Mouse (Mus musculus): ENCODE results near the gene Vgf. TPM values are rescaled to one million over a fixed set of nuclear protein-coding genes. Genes with fewer than 3 reads are reported as not detected.

Gene Vgf
- total RNA-seq, 2 experiments from 2014 or later = not detected

DNA sequence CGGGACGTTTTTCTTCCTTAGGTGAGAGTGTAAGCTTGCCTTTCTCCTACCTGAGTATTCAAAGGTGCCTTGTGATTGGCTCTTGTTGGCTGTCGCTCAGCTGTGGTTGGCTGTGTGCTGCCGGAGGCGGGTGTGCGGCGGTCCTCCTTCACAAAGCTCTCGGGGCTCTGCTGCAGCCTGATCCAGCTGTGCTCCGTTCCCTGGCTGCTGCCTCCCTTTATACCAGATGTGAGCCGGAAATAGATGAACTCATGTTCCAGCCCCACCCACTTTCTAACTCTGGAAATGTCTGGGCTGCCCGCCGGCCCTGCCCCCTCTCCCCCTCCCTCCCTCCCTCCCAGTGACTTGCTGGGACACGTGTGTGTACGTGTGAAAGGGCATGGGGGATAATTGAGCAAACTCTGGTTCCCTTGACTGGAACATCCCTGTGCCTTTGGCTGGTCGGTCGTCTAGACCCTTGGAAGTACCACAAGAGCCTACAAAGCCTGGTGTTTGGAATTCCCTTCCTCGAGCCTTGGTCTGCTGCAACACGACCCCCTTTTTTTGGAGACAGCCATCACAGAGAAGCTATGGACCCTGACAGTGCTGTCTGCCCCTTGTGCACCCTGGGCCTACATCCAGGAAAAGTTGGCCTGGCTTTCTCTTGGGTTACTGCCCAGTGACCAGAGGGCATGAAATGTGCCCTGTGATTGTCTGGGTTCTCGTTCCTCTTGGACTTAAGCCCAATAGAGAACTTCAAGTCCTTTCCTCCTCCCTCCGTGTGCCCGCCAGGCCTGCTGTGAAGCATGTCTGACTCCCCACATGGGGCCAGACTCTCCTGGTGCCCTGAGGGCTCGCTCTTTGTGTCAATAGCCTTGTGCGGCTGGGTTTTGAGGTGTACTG is 46.1 kb downstream of the Vgf start, which contains the start of gene Serpine1:
Gene Serpine1 (minus strand): TSS at position 190 of the 882 bp plus-strand sequence.
- peak; percentile 92 for DNase-seq

DNA sequence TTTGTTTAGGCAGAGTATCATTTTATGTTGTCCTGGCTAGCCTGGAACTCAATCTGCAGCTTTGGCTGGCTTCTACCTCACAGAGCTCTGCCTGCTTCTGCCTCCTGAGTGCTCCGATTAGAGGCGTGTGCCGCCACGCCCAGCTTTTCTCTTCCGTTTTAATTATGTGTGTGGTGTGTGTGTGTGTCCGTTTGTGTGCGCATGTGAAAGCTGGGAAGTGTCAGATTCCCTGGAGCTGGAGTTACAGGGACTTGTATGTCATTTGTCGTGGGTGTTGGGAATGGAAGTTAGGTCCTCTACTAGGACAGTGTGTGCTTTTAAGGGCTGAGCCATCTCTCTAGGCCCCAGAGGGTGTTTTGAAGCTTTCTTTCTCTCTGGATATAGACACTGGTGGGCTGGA is 46.9 kb downstream of the Vgf start:
- DNase-seq = no peak

DNA sequence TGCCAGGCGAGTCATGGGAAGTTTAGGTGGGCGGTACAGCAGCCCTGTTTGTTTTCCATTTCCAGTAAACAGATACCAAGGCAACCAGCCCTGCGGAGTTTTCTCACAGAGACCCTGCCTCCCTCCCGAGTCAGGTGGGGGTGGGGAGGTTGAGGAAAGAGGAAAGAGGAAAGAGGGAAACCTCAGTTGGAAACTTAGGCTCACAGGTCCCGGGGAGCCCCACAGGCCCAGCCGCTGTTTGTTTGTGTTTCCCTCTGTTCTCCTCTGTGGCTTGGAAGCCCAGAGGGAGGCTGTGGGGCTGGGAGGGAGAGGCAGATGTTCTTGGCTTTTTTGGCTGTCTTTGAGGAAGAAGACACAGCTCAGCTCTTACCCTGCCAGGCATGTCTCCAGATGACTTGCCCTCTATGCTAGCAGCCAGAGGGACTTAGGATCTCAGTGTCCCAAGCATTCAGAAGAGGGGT is 48.0 kb downstream of the Vgf start:
- peak; percentile 50 for DNase-seq

DNA sequence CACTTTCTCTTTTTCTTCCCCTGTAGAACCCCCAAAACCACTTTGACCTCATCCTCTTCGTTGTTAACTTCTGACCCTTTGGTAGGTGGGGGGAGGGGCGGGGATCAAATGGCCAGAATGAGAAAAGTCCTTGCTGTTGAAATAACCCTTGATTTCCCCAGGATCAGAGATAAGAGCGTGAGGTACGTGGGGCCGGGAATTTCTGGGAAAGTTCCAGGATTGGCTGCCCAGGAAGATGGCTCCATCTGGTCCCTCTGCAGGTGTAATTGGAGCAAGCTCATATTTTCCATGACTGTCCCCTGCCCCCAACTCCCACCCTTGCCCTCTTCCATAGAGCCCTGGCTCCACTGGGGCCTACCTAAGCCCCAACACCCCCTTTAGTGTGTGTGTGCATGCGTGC is 49.5 kb downstream of the Vgf start:
- no peak for DNase-seq

- DNase-seq = peak; percentile 74
Measured at GRCm38 (mm10) chr5:137076191-137076930, 50.2 kb downstream of the Vgf start.

- no peak for DNase-seq
Measured at GRCm38 (mm10) chr5:137077187-137077586, 51.0 kb downstream of the Vgf start.

DNA sequence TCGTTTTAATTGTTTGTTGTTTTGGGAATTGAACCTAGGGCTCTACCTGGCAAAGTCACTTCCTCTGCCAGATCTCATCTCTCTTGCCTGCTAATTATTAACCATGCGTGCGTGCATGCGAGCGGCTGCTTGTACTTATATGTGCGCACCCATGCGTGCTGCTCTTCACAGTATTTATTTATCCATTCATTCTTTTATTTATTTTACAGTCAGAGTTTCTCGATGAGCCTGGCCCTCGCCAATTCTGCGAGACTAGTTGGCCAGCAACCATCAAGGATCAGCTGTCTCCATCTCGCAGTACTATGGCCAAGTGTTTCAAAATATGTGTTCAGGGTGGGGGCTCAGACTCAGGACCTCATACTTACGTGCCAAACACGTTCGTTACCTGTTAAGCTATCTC is 51.8 kb downstream of the Vgf start:
- DNase-seq = no peak

GRCm38 (mm10) chr5:137078616-137079015 is 52.4 kb downstream of the Vgf start:
- peak; percentile 33 for DNase-seq

- peak; percentile 47 for DNase-seq
Measured at GRCm38 (mm10) chr5:137079849-137080248, 53.7 kb downstream of the Vgf start.

Small RNAs within 50 kb of the gene (microRNA-seq; reads per million reads assigned to microRNA genes)
- 27.0 to 30.3 reads per million in 2 experiments for gene Mir702

Other genes starting within 250 kb of the Vgf start
- gene Col26a1, start 143.2 kb upstream of the Vgf start, total RNA-seq (2021) = 10 to 100 TPM; 10.7 to 11.4 TPM
- gene Ift22, start 118.2 kb upstream of the Vgf start, total RNA-seq (2021) = 10 to 100 TPM; 14.2 to 14.3 TPM
- gene Fis1, start 73.1 kb upstream of the Vgf start, total RNA-seq (2021) = 100 to 1,000 TPM; 177 to 180 TPM
- gene Cldn15, start 59.8 kb upstream of the Vgf start, total RNA-seq (2021) = 1 to 10 TPM; 4.7 to 6.8 TPM
- gene Plod3, start 39.4 kb upstream of the Vgf start, total RNA-seq (2021) = 10 to 100 TPM; 46.9 to 51.8 TPM
- 10 to 100 TPM; 48.6 to 53.2 TPM for gene Znhit1, start 38.4 kb upstream of the Vgf start, total RNA-seq (2021)
- 10 to 100 TPM; 70.9 to 82.3 TPM for gene Ap1s1, start 19.7 kb downstream of the Vgf start, total RNA-seq (2021)
- 10 to 100 TPM; 13.4 to 14.0 TPM for gene Serpine1, start 45.9 kb downstream of the Vgf start, total RNA-seq (2021)
- 10 to 100 TPM; 15.7 to 15.9 TPM for gene Trim56, start 89.8 kb downstream of the Vgf start, total RNA-seq (2021)
- gene Muc3, start 122.9 kb downstream of the Vgf start, total RNA-seq (2021) = not detected
- under 1 TPM; 0.32 to 0.33 TPM for gene Muc3a, start 186.0 kb downstream of the Vgf start, total RNA-seq (2021)

All from heart, postnatal 4 days (tissue).